Mouse (Mus musculus) 3T3-L1 (cell line): ENCODE data around the gene Wwtr1.

Experiments
- DNase-seq: peaks from one replicate; pipeline ENCODE4 v3.0.0-alpha.2; 2015; ENCODE audit warnings: low read depth, low spot score

Wwtr1 gene

GRCm38 (mm10) chr3:57458652-57459051 lies 117.1 kb downstream of the Wwtr1 start:
- DNase-seq, result no peak

- peak; percentile 94 for DNase-seq
Measured at GRCm38 (mm10) chr3:57448445-57448844, 127.3 kb downstream of the Wwtr1 start.

GRCm38 (mm10) chr3:57447889-57448288 lies 127.8 kb downstream of the Wwtr1 start:
- DNase-seq, result peak; percentile 59

- peak; percentile 60 for DNase-seq
Measured at GRCm38 (mm10) chr3:57445706-57446105, 130.0 kb downstream of the Wwtr1 start.

GRCm38 (mm10) chr3:57440956-57441355 lies 134.8 kb downstream of the Wwtr1 start:
- DNase-seq, result no peak

- DNase-seq, result peak; percentile 54
Measured at GRCm38 (mm10) chr3:57435364-57435763, 140.3 kb downstream of the Wwtr1 start.

GRCm38 (mm10) chr3:57431706-57432105 lies 144.0 kb downstream of the Wwtr1 start:
- DNase-seq, result no peak

GRCm38 (mm10) chr3:57429486-57429885 lies 146.2 kb downstream of the Wwtr1 start:
- DNase-seq, result peak; percentile 71

GRCm38 (mm10) chr3:57428682-57429464 lies 146.8 kb downstream of the Wwtr1 start:
- DNase-seq, result no peak

GRCm38 (mm10) chr3:57426351-57426750 lies 149.4 kb downstream of the Wwtr1 start:
- no peak for DNase-seq

GRCm38 (mm10) chr3:57425089-57425730 lies 150.5 kb downstream of the Wwtr1 start, which contains the start of gene Tm4sf4:
Gene Tm4sf4, plus strand, starts transcription at chr3:57425314.
- DNase-seq, result no peak

GRCm38 (mm10) chr3:57420660-57421059 lies 155.1 kb downstream of the Wwtr1 start:
- peak; percentile 49 for DNase-seq

GRCm38 (mm10) chr3:57420233-57420632 lies 155.5 kb downstream of the Wwtr1 start:
- DNase-seq, result no peak

GRCm38 (mm10) chr3:57411535-57411934 lies 164.2 kb downstream of the Wwtr1 start:
- DNase-seq, result peak; percentile 89
